Mouse (Mus musculus): Measurements from ENCODE around the gene Onecut1. TPM values are rescaled to one million over a fixed set of nuclear protein-coding genes. Genes with fewer than 3 reads are reported as not detected.

Gene Onecut1
- total RNA-seq, 2 experiments from 2014 or later: not detected

- ATAC-seq (replicated peaks; ENCODE audit: low FRiP score, low TSS enrichment, poor library complexity, severe bottlenecking): no peak
These were observed 45.2 kb downstream of the Onecut1 start for GRCm38 (mm10) chr9:74906951-74907350.

- no peak for ATAC-seq (replicated peaks; ENCODE audit: low FRiP score, low TSS enrichment, poor library complexity, severe bottlenecking)
These were observed 47.5 kb downstream of the Onecut1 start for GRCm38 (mm10) chr9:74909245-74909644.

- no peak for ATAC-seq (replicated peaks; ENCODE audit: low FRiP score, low TSS enrichment, poor library complexity, severe bottlenecking)
These were observed 48.6 kb downstream of the Onecut1 start for GRCm38 (mm10) chr9:74910226-74910759.

- ATAC-seq (replicated peaks; ENCODE audit: low FRiP score, low TSS enrichment, poor library complexity, severe bottlenecking): no peak
These were observed 49.7 kb downstream of the Onecut1 start for GRCm38 (mm10) chr9:74911430-74911829.

- no peak for ATAC-seq (replicated peaks; ENCODE audit: low FRiP score, low TSS enrichment, poor library complexity, severe bottlenecking)
These were observed 50.2 kb downstream of the Onecut1 start for GRCm38 (mm10) chr9:74911919-74912318.

GRCm38 (mm10) chr9:74912619-74913376 is 51.1 kb downstream of the Onecut1 start:
- ATAC-seq (replicated peaks; ENCODE audit: low FRiP score, low TSS enrichment, poor library complexity, severe bottlenecking): no peak

- no peak for ATAC-seq (replicated peaks; ENCODE audit: low FRiP score, low TSS enrichment, poor library complexity, severe bottlenecking)
These were observed 53.9 kb downstream of the Onecut1 start for GRCm38 (mm10) chr9:74915611-74916010.

- no peak for ATAC-seq (replicated peaks; ENCODE audit: low FRiP score, low TSS enrichment, poor library complexity, severe bottlenecking)
These were observed 58.7 kb downstream of the Onecut1 start for GRCm38 (mm10) chr9:74920450-74920849.

DNA sequence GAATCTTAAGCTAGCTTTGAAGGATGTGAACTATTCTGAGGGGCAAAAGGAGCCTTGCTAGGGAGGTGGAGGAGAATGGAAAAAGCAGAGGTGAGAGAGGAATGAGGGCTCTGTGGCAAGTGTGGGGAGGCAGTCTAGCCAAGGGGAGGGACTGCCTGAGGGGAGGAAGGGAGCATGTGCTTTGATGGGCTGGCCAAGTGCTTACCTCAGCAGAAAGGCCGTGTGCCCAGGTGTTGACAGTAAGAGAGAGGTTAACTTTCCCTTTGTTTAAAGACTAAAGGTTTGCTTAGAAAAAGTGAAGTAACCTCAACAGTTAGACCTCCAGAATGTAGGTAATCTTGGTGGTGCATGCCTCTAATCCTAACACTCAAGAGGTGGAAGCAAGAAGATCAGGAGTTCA is 59.7 kb downstream of the Onecut1 start:
- no peak for ATAC-seq (replicated peaks; ENCODE audit: low FRiP score, low TSS enrichment, poor library complexity, severe bottlenecking)

DNA sequence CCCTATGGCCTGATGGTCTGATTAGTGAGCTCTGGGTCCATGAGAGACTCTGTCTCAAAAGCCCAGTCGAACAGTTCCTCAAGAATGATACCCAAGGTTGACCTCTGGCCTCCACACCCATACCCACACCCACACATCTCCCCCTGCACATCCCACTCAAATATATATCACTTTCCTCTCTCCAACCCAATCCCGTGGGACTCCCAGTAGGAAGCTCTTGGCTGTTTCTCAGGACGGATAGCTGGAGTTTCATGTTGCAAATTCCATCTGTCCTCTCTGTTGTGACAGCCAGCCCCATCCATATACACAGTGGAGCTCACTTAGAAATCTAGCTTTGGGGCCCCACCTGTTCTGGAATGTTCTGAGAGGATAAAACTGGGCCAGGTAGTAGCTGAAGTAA is 61.2 kb downstream of the Onecut1 start:
- ATAC-seq (replicated peaks; ENCODE audit: low FRiP score, low TSS enrichment, poor library complexity, severe bottlenecking): no peak

DNA sequence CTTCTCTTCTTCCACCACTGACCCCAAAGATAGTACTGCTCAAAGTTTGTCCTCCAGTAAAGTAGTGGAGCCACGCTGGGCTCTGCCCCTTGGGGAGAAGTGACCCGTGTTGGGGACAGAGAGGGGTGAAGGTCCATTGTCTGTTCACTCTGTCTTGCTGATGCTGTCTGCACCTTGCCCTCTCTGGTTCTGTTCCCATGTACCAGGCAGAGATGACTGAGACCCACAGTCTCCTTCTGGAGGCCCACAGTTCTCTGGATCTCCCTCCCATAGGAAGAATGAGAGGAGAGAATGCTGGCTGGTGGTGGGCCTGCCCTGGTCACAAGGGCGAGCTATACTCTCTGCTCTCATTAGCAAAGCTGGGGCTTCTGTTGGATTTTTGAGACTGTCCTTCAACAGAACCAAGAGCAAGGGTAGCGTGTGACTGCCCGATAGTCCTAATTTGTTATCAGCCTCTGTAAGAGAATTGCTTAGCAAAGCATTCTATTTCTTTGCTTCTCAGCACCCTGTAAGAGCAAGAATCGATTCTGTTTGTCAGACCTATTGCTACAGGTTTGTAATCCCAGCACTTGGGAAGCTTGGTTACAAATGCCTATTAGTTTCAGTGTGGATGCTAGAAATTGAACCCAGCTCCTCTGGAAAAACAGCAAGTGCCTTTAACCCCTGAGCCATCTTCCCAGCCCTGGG is 61.7 kb downstream of the Onecut1 start:
- ATAC-seq (replicated peaks; ENCODE audit: low FRiP score, low TSS enrichment, poor library complexity, severe bottlenecking): no peak

GRCm38 (mm10) chr9:74925220-74925769 is 63.6 kb downstream of the Onecut1 start:
- no peak for ATAC-seq (replicated peaks; ENCODE audit: low FRiP score, low TSS enrichment, poor library complexity, severe bottlenecking)

- no peak for ATAC-seq (replicated peaks; ENCODE audit: low FRiP score, low TSS enrichment, poor library complexity, severe bottlenecking)
These were observed 68.3 kb downstream of the Onecut1 start for GRCm38 (mm10) chr9:74929981-74930423.

DNA sequence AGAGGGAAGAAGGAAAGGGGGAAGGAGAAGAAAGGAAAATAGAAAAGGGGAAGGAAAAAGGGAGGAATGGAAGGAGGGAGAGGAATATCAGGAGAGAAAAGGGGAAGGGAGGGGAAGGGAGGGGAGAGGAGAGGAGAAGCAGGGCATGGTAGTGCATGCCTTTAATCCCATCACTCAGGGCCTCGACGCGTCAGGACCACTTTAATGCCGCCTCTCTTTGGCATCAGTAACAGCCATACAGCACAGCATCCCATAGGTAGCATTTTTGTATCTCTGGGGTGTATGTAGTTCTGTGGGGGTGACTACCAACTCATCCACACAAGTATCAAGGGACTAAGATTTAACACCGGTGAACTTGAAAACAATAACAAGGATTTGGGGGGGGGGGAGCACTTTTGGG is 68.9 kb downstream of the Onecut1 start:
- ATAC-seq (replicated peaks; ENCODE audit: low FRiP score, low TSS enrichment, poor library complexity, severe bottlenecking): no peak

DNA sequence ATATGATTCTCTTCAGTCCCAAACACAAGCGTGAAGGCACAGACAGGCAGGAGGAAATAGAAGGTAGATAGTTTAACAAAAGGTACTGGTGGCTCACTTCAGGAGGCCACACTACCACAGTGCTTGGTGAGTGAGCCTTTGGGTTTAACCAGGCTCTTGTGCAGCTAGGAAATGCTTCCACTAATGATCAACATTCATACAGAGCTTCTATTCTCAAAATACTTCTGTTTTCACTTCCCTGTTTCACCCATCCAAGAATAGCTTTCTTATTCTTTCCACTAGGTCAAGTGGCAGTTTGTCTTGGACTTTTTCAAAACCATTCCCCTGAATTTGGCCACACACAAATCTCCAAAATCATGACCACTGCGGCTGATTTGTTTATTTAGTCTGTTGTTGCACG is 73.6 kb downstream of the Onecut1 start:
- no peak for ATAC-seq (replicated peaks; ENCODE audit: low FRiP score, low TSS enrichment, poor library complexity, severe bottlenecking)

GRCm38 (mm10) chr9:74937761-74938160 is 76.0 kb downstream of the Onecut1 start:
- ATAC-seq (replicated peaks; ENCODE audit: low FRiP score, low TSS enrichment, poor library complexity, severe bottlenecking): no peak

DNA sequence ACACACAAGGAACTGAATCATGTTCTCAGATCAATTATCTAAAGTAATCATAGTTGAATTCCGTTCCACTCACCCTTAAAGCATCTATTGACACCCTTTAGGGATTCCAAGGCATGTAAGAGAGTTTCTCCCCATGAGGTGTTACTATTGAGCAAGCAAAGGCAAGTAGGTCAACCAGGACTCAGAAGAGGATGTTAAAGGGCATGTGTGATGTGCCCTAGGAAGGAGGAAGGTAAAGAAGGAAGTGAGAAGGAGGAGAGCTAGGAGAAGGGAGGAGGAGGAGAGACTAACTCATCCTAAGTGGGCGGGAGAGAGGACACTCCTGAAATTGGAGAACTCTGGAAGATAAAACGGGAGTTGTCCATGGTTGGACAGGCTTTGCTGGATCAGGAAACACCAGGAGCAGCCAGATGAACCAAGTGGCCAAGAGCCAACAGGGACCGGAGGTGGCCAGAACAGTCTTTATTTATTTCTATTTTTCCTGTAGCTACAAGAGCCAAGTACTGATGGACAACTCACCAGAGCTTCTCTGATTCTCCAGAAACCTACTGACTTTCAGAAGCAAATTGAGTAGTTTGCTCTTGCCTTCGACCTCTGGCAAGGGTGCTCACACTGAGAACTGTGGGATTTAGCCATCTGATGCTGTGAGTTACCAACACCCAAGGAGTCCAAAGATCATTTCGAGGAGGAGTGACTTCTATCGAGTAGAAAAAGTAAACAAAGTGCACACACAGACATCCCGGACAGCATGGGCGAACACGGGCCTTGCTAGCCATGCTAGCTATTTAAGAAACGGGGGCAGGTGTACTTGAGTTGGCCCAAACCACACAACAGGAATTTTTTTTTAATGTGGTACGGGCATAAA is 77.2 kb downstream of the Onecut1 start:
- ATAC-seq (replicated peaks; ENCODE audit: low FRiP score, low TSS enrichment, poor library complexity, severe bottlenecking): no peak
